20 mouse cellular contexts compared by ENCODE assay signal in genomic region chr11:65704861-65705260, GRCm38 (mm10).
"Had no signal": no experiment of that assay in that cellular context is flagged by ENCODE, and none has a peak within 500 bp of the region (broad histone marks: within the 10 kb centered on the region; RNA-seq: fewer than 3 reads in every experiment).

No protein-coding gene starts in this region.

- H3K27me3 ChIP-seq: heart, embryonic 13.5 days; heart, embryonic 15.5 days; hindbrain, embryonic 12.5 days; intestine, embryonic 15.5 days; limb, embryonic 12.5 days had no signal

- ATAC-seq: hindbrain, embryonic 16.5 days; inflammation-experienced regulatory T-cells, adult 6 months; intestine, embryonic 15.5 days; intestine, postnatal 0 days had no signal

- DNase-seq: gastrocnemius, postnatal 14 days; gastrocnemius, postnatal 36 days; heart, adult 11 months; heart, adult 2 months; heart, postnatal 14 days; heart, postnatal 4 days; kidney, adult 18-20 months; kidney, adult 8-10 months; kidney, postnatal 10 days; kidney, postnatal 25 days; kidney, postnatal 4 days; liver had no signal
